Mouse (Mus musculus) midbrain, embryonic 15.5 days (tissue): ENCODE measurements at regions not wholly inside any gene's neighbourhood (a gene's known extent, or its start where the extent isn't known, plus 50 kb on each side); places are given as distances from the start of the nearest gene placed in this dataset.

Source experiments
- ATAC-seq: fragments of 200-750 bp; cut with Nextera tagmentation; replicated peaks from 2 replicates; pipeline ENCODE4 v1.8.0; 2017; ENCODE audit warnings: moderate TSS enrichment
- H3K27ac ChIP-seq: fragments of 300-500 bp; sonication (generic); 2 replicates; pipeline ENCODE4 v1.5.1; 2015; ENCODE audit warnings: mild to moderate bottlenecking, inconsistent platforms
- H3K27me3 ChIP-seq: fragments of 300-500 bp; sonication (generic); replicated peaks from 2 replicates; pipeline ENCODE4 v1.6.1; 2015; ENCODE audit warnings: inconsistent platforms
- H3K36me3 ChIP-seq: fragments of 300-500 bp; sonication (generic); replicated peaks from 2 replicates; pipeline ENCODE4 v1.6.1; 2015; ENCODE audit warnings: inconsistent platforms
- H3K4me1 ChIP-seq: fragments of 300-500 bp; sonication (generic); 2 replicates; pipeline ENCODE4 v1.6.1; 2015; ENCODE audit warnings: inconsistent platforms
- H3K4me2 ChIP-seq: fragments of 300-500 bp; sonication (generic); 2 replicates; pipeline ENCODE4 v1.6.1; 2015; ENCODE audit warnings: inconsistent platforms, mild to moderate bottlenecking, moderate library complexity
- H3K4me3 ChIP-seq: fragments of 300-500 bp; sonication (generic); 2 replicates; pipeline ENCODE4 v1.5.1; 2015; ENCODE audit warnings: mild to moderate bottlenecking, inconsistent platforms
- H3K9ac ChIP-seq: fragments of 300-500 bp; sonication (generic); 2 replicates; pipeline ENCODE4 v1.6.1; 2015; ENCODE audit warnings: mild to moderate bottlenecking, inconsistent platforms
- H3K9me3 ChIP-seq: fragments of 300-500 bp; sonication (generic); 2 replicates; pipeline ENCODE4 v1.6.1; 2016; ENCODE audit warnings: inconsistent platforms
- WGBS: fragments of 180-500 bp; shearing (Covaris S2); methylation state at CpG from one replicate; pipeline ENCODE4 v1.1.7; 2015; ENCODE audit warnings: mixed read lengths; 5-methylcytosine and 5-hydroxymethylcytosine counted together

- peak; percentile 52 for ATAC-seq
- no peaks in the 10 kb centered on the region for H3K9me3 ChIP-seq
- H3K27me3 ChIP-seq = no peaks in the 10 kb centered on the region
- 69% methylated on average over 4 of the region's 4 CpGs for WGBS
- H3K4me1 ChIP-seq = peaks cover 6% of the 10 kb centered on the region; the same call in 1 of the 2 replicates
- no peak overlapping the region for H3K4me3 ChIP-seq
- H3K36me3 ChIP-seq = no peaks in the 10 kb centered on the region
- H3K9ac ChIP-seq = no peak overlapping the region
- no peak overlapping the region for H3K4me2 ChIP-seq
- no peak overlapping the region for H3K27ac ChIP-seq
These were observed 809.0 kb downstream of the Ntrk3 start for GRCm38 (mm10) chr7:77928479-77929467.

GRCm38 (mm10) chr7:77899231-77899630 lies 838.6 kb downstream of the Ntrk3 start:
- Histone ChIP-seq H3K27me3 (no peaks in the 10 kb centered on the region), H3K9ac (no peak overlapping the region), H3K4me3 (no peak overlapping the region), H3K27ac (no peak overlapping the region), H3K9me3 (no peaks in the 10 kb centered on the region), H3K4me2 (no peak overlapping the region), H3K36me3 (no peaks in the 10 kb centered on the region), H3K4me1 (no peaks in the 10 kb centered on the region)
- WGBS = 46% methylated on average over 7 of the region's 7 CpGs
- ATAC-seq = 0 out of 2 replicates have a peak, but pooled peaks have one; percentile 37

- Histone ChIP-seq H3K27ac (no peak overlapping the region), H3K9ac (no peak overlapping the region), H3K4me3 (no peak overlapping the region), H3K36me3 (no peaks in the 10 kb centered on the region), H3K4me1 (no peaks in the 10 kb centered on the region), H3K27me3 (no peaks in the 10 kb centered on the region), H3K9me3 (no peaks in the 10 kb centered on the region), H3K4me2 (no peak overlapping the region)
- 83% methylated on average over 2 of the region's 2 CpGs for WGBS
- no peak for ATAC-seq
These were observed 849.3 kb downstream of the Ntrk3 start for GRCm38 (mm10) chr7:77888543-77888942.

GRCm38 (mm10) chr7:77882605-77883354 lies 855.0 kb downstream of the Ntrk3 start:
- no peak overlapping the region for H3K4me3 ChIP-seq
- peak; percentile 63 for ATAC-seq
- 42% methylated on average over 5 of the region's 5 CpGs for WGBS
- H3K4me1 ChIP-seq = no peaks in the 10 kb centered on the region
- H3K9me3 ChIP-seq = no peaks in the 10 kb centered on the region
- H3K27ac ChIP-seq = no peak overlapping the region; the same call in 1 of the 2 replicates
- H3K4me2 ChIP-seq = no peak overlapping the region
- H3K27me3 ChIP-seq = no peaks in the 10 kb centered on the region
- no peaks in the 10 kb centered on the region for H3K36me3 ChIP-seq
- H3K9ac ChIP-seq = no peak overlapping the region

GRCm38 (mm10) chr7:77867518-77867917 lies 870.3 kb downstream of the Ntrk3 start:
- no peak for ATAC-seq
- no peak overlapping the region for H3K27ac ChIP-seq
- H3K9me3 ChIP-seq = no peaks in the 10 kb centered on the region
- no peak overlapping the region for H3K4me3 ChIP-seq
- no peaks in the 10 kb centered on the region for H3K4me1 ChIP-seq
- 33% methylated on average over 4 of the region's 4 CpGs for WGBS
- H3K4me2 ChIP-seq = no peak overlapping the region
- H3K9ac ChIP-seq = no peak overlapping the region
- H3K36me3 ChIP-seq = no peaks in the 10 kb centered on the region
- H3K27me3 ChIP-seq = no peaks in the 10 kb centered on the region

- no peak overlapping the region for H3K4me3 ChIP-seq
- H3K4me1 ChIP-seq = no peaks in the 10 kb centered on the region
- no peak overlapping the region for H3K9ac ChIP-seq
- no peaks in the 10 kb centered on the region for H3K36me3 ChIP-seq
- H3K27me3 ChIP-seq = no peaks in the 10 kb centered on the region
- WGBS = 92% methylated on average over 8 of the region's 8 CpGs
- no peak overlapping the region for H3K4me2 ChIP-seq
- no peak for ATAC-seq
- no peaks in the 10 kb centered on the region for H3K9me3 ChIP-seq
- no peak overlapping the region for H3K27ac ChIP-seq
These were observed 876.0 kb downstream of the Ntrk3 start for GRCm38 (mm10) chr7:77861841-77862240.

- H3K9ac ChIP-seq = no peak overlapping the region
- no peaks in the 10 kb centered on the region for H3K9me3 ChIP-seq
- H3K4me2 ChIP-seq = no peak overlapping the region
- H3K36me3 ChIP-seq = no peaks in the 10 kb centered on the region
- no peaks in the 10 kb centered on the region for H3K27me3 ChIP-seq
- H3K4me1 ChIP-seq = 0 out of 2 replicates have a peak, but pooled peaks cover 5% of the 10 kb centered on the region
- H3K4me3 ChIP-seq = no peak overlapping the region
- WGBS = 77% methylated on average over 4 of the region's 4 CpGs
- no peak overlapping the region for H3K27ac ChIP-seq
- ATAC-seq = no peak
These were observed 879.4 kb downstream of the Ntrk3 start for GRCm38 (mm10) chr7:77858436-77858835.

- no peaks in the 10 kb centered on the region for H3K36me3 ChIP-seq
- H3K4me2 ChIP-seq = no peak overlapping the region
- H3K4me3 ChIP-seq = no peak overlapping the region
- 83% methylated on average over 5 of the region's 5 CpGs for WGBS
- no peaks in the 10 kb centered on the region for H3K9me3 ChIP-seq
- H3K27me3 ChIP-seq = no peaks in the 10 kb centered on the region
- H3K4me1 ChIP-seq = 0 out of 2 replicates have a peak, but pooled peaks cover 5% of the 10 kb centered on the region
- ATAC-seq = no peak
- no peak overlapping the region for H3K27ac ChIP-seq
- no peak overlapping the region for H3K9ac ChIP-seq
These were observed 879.8 kb downstream of the Ntrk3 start for GRCm38 (mm10) chr7:77857979-77858378.

GRCm38 (mm10) chr7:77855653-77856239 lies 882.1 kb downstream of the Ntrk3 start:
- Histone ChIP-seq H3K4me1 (0 out of 2 replicates have a peak, but pooled peaks cover 5% of the 10 kb centered on the region), H3K27me3 (no peaks in the 10 kb centered on the region), H3K9ac (no peak overlapping the region), H3K4me2 (no peak overlapping the region), H3K4me3 (no peak overlapping the region), H3K27ac (no peak overlapping the region), H3K36me3 (no peaks in the 10 kb centered on the region), H3K9me3 (no peaks in the 10 kb centered on the region)
- 0 out of 2 replicates have a peak, but pooled peaks have one; percentile 48 for ATAC-seq
- WGBS = 71% methylated on average over 6 of the region's 6 CpGs

GRCm38 (mm10) chr7:77855077-77855476 lies 882.7 kb downstream of the Ntrk3 start:
- H3K27me3 ChIP-seq = no peaks in the 10 kb centered on the region
- H3K4me3 ChIP-seq = no peak overlapping the region
- no peak overlapping the region for H3K4me2 ChIP-seq
- 71% methylated on average over 2 of the region's 2 CpGs for WGBS
- no peak for ATAC-seq
- no peaks in the 10 kb centered on the region for H3K9me3 ChIP-seq
- no peaks in the 10 kb centered on the region for H3K36me3 ChIP-seq
- H3K9ac ChIP-seq = no peak overlapping the region
- H3K4me1 ChIP-seq = 0 out of 2 replicates have a peak, but pooled peaks cover 5% of the 10 kb centered on the region
- no peak overlapping the region for H3K27ac ChIP-seq

GRCm38 (mm10) chr7:77824261-77824959 lies 913.4 kb downstream of the Ntrk3 start:
- Histone ChIP-seq H3K9me3 (no peaks in the 10 kb centered on the region), H3K9ac (no peak overlapping the region), H3K27me3 (no peaks in the 10 kb centered on the region), H3K27ac (no peak overlapping the region), H3K4me2 (no peak overlapping the region), H3K36me3 (no peaks in the 10 kb centered on the region), H3K4me1 (no peaks in the 10 kb centered on the region), H3K4me3 (no peak overlapping the region)
- WGBS = 58% methylated on average over 6 of the region's 6 CpGs
- ATAC-seq = no peak; the same call in 1 of the 2 replicates
